In the genomic region with DNA sequence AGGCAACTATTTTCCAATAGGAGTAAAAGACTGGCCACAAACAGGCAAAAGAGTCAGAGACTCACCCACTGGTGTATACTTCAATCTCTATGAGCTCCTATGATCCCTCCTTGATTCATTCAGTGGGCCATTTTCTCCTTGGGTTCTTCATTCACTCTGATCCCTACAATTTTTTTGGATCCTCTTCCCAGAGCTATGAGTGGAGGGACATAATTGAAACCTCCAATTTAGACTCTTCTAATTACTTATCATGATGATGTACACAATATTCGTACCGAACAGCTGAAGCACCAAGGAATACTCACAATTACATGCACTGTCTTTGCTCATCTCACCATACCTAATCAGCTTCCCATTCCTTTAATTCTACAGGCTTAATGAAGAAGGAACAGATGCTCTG, we compare ENCODE assay signal across 10 mouse cellular contexts.
"Had no signal": no experiment of that assay in that cellular context is flagged by ENCODE, and none has a peak within 500 bp of the region (broad histone marks: within the 10 kb centered on the region; RNA-seq: fewer than 3 reads in every experiment).

No protein-coding gene starts in this region.

- ATAC-seq: midbrain, embryonic 16.5 days had no signal

- DNase-seq: lung, adult 18-20 months; lung, embryonic 14.5 days; lung, postnatal 10 days; lung, postnatal 4 days; midbrain, embryonic 14.5 days; right cerebral cortex, postnatal 14 days; thymus, adult 2 months; thymus, postnatal 25 days; thymus, postnatal 4 days had no signal
